ENCODE assay signal across 22 mouse cellular contexts in genomic region chr11:108295373-108295772, GRCm38 (mm10). TPM values are rescaled to one million over a fixed set of nuclear protein-coding genes. Genes with fewer than 3 reads are reported as not detected.
A peak's percentile ranks its signal among the peaks of the same experiment; 100 is the strongest.
DNase-seq lines count a peak whose midpoint lies in the region; ATAC-seq and TF ChIP-seq lines count a peak whose summit lies in the region.
"Had no signal": no experiment of that assay in that cellular context is flagged by ENCODE, and none has a peak within 500 bp of the region (broad histone marks: within the 10 kb centered on the region; RNA-seq: fewer than 3 reads in every experiment).

No protein-coding gene starts in this region.

- no peak overlapping the region for H3K4me3 ChIP-seq in liver, postnatal 0 days (ENCODE audit: low read depth, low read length)
- H3K4me3 ChIP-seq in liver, embryonic 13.5 days (replicated peaks) = no peak overlapping the region
- H3K4me3 ChIP-seq: embryonic facial prominence, embryonic 10.5 days; forebrain, embryonic 10.5 days; gastrocnemius, adult 2 months; heart, embryonic 12.5 days; hindbrain, embryonic 10.5 days had no signal

- no peaks in the 10 kb centered on the region for H3K9me3 ChIP-seq in liver, postnatal 0 days (ENCODE audit: low read length)
- no peaks in the 10 kb centered on the region for H3K9me3 ChIP-seq in liver, embryonic 13.5 days (replicated peaks)
- H3K9me3 ChIP-seq: embryonic facial prominence, embryonic 10.5 days; forebrain, embryonic 10.5 days; heart, embryonic 12.5 days; hindbrain, embryonic 10.5 days had no signal

- ATAC-seq in liver, postnatal 0 days = no peak
- ATAC-seq in liver, embryonic 13.5 days (ENCODE audit: low read depth) = peak; percentile 83
- peak; percentile 74 for ATAC-seq in megakaryocyte-erythroid progenitor cell, adult 5-6 weeks (replicated peaks; ENCODE audit: low FRiP score, low TSS enrichment, poor library complexity, severe bottlenecking)
- ATAC-seq: CD4-positive, CD25-positive, alpha-beta regulatory T cell, adult 4 months; forebrain, embryonic 14.5 days had no signal

- no peak for TF ChIP-seq EP300 in liver, postnatal 0 days (IDR thresholded peaks at IDR 0.05; ENCODE audit: low read depth)

- no peak for TF ChIP-seq CTCF in liver, postnatal 0 days (IDR thresholded peaks at IDR 0.05; ENCODE audit: low read depth)

- H3K4me2 ChIP-seq in liver, postnatal 0 days (ENCODE audit: low read depth, low read length) = no peak overlapping the region
- no peak overlapping the region for H3K4me2 ChIP-seq in liver, embryonic 13.5 days
- H3K4me2 ChIP-seq: heart, embryonic 12.5 days had no signal

- H3K36me3 ChIP-seq in liver, postnatal 0 days (replicated peaks; ENCODE audit: insufficient read depth, low read length) = no peaks in the 10 kb centered on the region
- no peaks in the 10 kb centered on the region for H3K36me3 ChIP-seq in liver, embryonic 13.5 days
- H3K36me3 ChIP-seq: embryonic facial prominence, embryonic 10.5 days; forebrain, embryonic 10.5 days; G1E; heart, embryonic 12.5 days; hindbrain, embryonic 10.5 days had no signal

- DNase-seq in liver = peak; percentile 48
- DNase-seq in liver, postnatal 0 days = no peak
- DNase-seq in c-Kit-positive CD71-positive TER-119-positive erythroid progenitor cells, embryonic 14.5 days (ENCODE audit: low spot score) = peak; percentile 12
- peak; percentile 24 for DNase-seq in liver, embryonic 13.5 days
- DNase-seq in ovary, postnatal 36 days (ENCODE audit: low spot score) = no peak
- DNase-seq in urinary bladder, postnatal 36 days (ENCODE audit: low spot score in 2 of 2) = no peak
- DNase-seq: adrenal gland, postnatal 10 days; B cell, adult 2 months; cerebellum, adult 18-20 months; cerebellum, postnatal 10 days; gastrocnemius, adult 2 months; gastrocnemius, postnatal 25 days had no signal

- H3K4me1 ChIP-seq in liver, postnatal 0 days (ENCODE audit: insufficient read depth) = no peaks in the 10 kb centered on the region
- peaks cover 32% of the 10 kb centered on the region for H3K4me1 ChIP-seq in liver, embryonic 13.5 days (replicated peaks)

- no peak overlapping the region for H3K27ac ChIP-seq in liver, postnatal 0 days (ENCODE audit: low read depth)
- peak overlapping the region; percentile 11; the same call in 1 of the 2 replicates for H3K27ac ChIP-seq in liver, embryonic 13.5 days
- H3K27ac ChIP-seq: embryonic facial prominence, embryonic 10.5 days; forebrain, embryonic 10.5 days; gastrocnemius, adult 2 months; hindbrain, embryonic 10.5 days had no signal

- no peaks in the 10 kb centered on the region for H3K27me3 ChIP-seq in liver, postnatal 0 days (ENCODE audit: insufficient read depth, low read length)
- H3K27me3 ChIP-seq in liver, embryonic 13.5 days = no peaks in the 10 kb centered on the region
- H3K27me3 ChIP-seq: heart, embryonic 12.5 days had no signal

- H3K9ac ChIP-seq in liver, postnatal 0 days (replicated peaks) = no peak overlapping the region
- no peak overlapping the region for H3K9ac ChIP-seq in liver, embryonic 13.5 days
- H3K9ac ChIP-seq: heart, embryonic 12.5 days had no signal

RNA-seq across cellular contexts. Expression of gene Apoh, which starts 47.8 kb away (rescaled TPM):
- polyA plus RNA-seq in liver, postnatal 0 days (2015; fragmentation: Nextera tagmentation; extraction: Ambion mirVana) = 3,365 and 3,457 TPM in 2 replicates
- polyA plus RNA-seq in liver, embryonic 13.5 days (2015; fragmentation: Nextera tagmentation; extraction: Ambion mirVana) = 128 and 148 TPM in 2 replicates
- total RNA-seq in megakaryocyte-erythroid progenitor cell, adult 5-6 weeks (2014; fragmentation: Nextera tagmentation) = not detected in 2 replicates
- not detected in 2 replicates for total RNA-seq in megakaryocyte-erythroid progenitor cell, adult 5-6 weeks (2017)
- total RNA-seq: G1E; granulocyte monocyte progenitor cell, adult 5-6 weeks; heart, adult 8-10 months had no signal
- polyA plus RNA-seq: CD4-positive, CD25-positive, alpha-beta regulatory T cell, adult 4 months; embryonic facial prominence, embryonic 10.5 days; forebrain, embryonic 10.5 days; forebrain, embryonic 14.5 days; G1E; hindbrain, embryonic 10.5 days had no signal

RNA-seq across cellular contexts. Expression of gene Prkca, which starts 48.4 kb away (rescaled TPM):
- polyA plus RNA-seq in liver, postnatal 0 days (2015; fragmentation: Nextera tagmentation; extraction: Ambion mirVana) = 2.9 and 3.0 TPM in 2 replicates
- 1.9 and 4.6 TPM in 2 replicates for polyA plus RNA-seq in liver, embryonic 13.5 days (2015; fragmentation: Nextera tagmentation; extraction: Ambion mirVana)
- total RNA-seq in megakaryocyte-erythroid progenitor cell, adult 5-6 weeks (2014; fragmentation: Nextera tagmentation) = 9.6 and 11.4 TPM in 2 replicates
- 4.9 and 8.2 TPM in 2 replicates for total RNA-seq in megakaryocyte-erythroid progenitor cell, adult 5-6 weeks (2017)
- polyA plus RNA-seq: G1E had no signal

Comparison
In these comparisons a context has a peak if more than half of its experiments do, and no peak if none do; other contexts are left out.
1. DNase-seq: peak in liver (single experiment), c-Kit-positive CD71-positive TER-119-positive erythroid progenitor cells, embryonic 14.5 days (single experiment) and liver, embryonic 13.5 days (single experiment); none in liver, postnatal 0 days (single experiment), ovary, postnatal 36 days (single experiment) and urinary bladder, postnatal 36 days (0 of 2).
2. RNA of gene Apoh, which starts 47.8 kb away (polyA plus RNA-seq): 3,365 to 3,457 TPM in liver, postnatal 0 days; 128 to 148 TPM in liver, embryonic 13.5 days; every median in the first group is over 10 times any median in the second.